Mouse (Mus musculus) adrenal gland, postnatal 4 days (tissue): ENCODE data around the gene Echdc3. TPM values are rescaled to one million over a fixed set of nuclear protein-coding genes. Genes with fewer than 3 reads are reported as not detected.

Experiments
- DNase-seq, 2 experiments: peaks; one replicate each; pipeline ENCODE4 v3.0.0; 2021 to 2022; ENCODE audit warnings: low spot score in 2 of 2, mixed read lengths in 2 of 2
- long read RNA-seq, 2 experiments: library from polyadenylated mRNA; stranded (forward); transcript quantifications; one replicate each; pipeline ENCODE4 v2.0.0; 2021
- total RNA-seq, 2 experiments: library from RNA; stranded (reverse); gene quantifications; 2 replicates each; pipeline ENCODE4 v1.2.3; 2021

The Echdc3 gene
- total RNA-seq = 10 to 100 TPM; 46.5 to 52.3 TPM
- long read RNA-seq, experiment 1, transcript Echdc3-201 (5 exons, 1,851 nt) = major isoform, 52 of 61 reads
- long read RNA-seq, experiment 1, partial matches to known transcripts = 1 of 61 reads
- long read RNA-seq, experiment 1, other reads (novel, unspliced or antisense) = 6 of 61 reads
- long read RNA-seq, experiment 2, transcript Echdc3-201 (5 exons, 1,851 nt) = major isoform, 81 of 100 reads
- long read RNA-seq, experiment 2, partial matches to known transcripts = 3 of 100 reads
- long read RNA-seq, experiment 2, other reads (novel, unspliced or antisense) = 16 of 100 reads

DNA sequence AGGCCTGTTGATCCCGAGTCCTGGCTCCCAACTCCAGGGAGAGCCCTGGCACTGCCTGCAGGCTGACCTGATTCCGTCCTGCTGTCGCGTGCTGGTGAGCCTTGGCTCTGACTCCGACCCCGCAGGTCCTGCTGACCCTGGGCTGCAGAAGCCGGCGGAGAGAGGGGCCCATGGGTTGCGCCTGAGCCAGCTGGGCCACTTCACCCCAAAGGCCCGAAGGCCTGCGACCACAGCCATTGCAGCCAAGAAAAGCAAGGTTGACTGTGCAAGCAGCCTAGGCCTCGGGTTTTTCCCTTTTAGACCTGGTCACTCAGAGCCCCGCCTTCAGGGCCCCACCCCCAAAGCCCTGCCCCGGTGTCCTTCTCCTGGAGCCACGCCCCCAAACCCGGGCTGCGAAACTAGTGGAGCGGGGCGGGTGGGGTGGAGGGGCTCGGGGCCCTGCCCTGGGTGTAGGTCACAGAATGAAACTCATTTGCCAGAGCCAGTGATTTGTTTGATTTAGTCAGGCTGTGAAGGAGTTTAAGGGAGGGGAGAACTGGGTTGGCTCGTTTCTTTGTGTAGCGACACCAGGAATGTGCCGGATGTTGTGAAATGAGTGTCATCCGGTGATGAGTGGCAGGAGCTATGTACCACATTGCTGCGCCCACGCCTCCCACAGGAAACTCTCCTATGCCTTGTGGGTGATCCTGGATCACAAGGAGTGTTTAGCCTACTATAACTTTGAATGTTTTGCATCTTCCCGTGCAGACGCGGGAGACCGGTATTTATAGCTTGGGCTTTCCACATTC lies at the start of gene Echdc3:
TSS of gene Echdc3 (minus strand) at position 310 of the 788 bp plus-strand sequence.
- DNase-seq = peak; percentile 54 to 80

GRCm38 (mm10) chr2:6261718-6262117 lies 48.9 kb upstream of the Echdc3 start:
- DNase-seq = no peak

- no peak for DNase-seq
These were observed 48.4 kb upstream of the Echdc3 start for GRCm38 (mm10) chr2:6261201-6261672.

DNA sequence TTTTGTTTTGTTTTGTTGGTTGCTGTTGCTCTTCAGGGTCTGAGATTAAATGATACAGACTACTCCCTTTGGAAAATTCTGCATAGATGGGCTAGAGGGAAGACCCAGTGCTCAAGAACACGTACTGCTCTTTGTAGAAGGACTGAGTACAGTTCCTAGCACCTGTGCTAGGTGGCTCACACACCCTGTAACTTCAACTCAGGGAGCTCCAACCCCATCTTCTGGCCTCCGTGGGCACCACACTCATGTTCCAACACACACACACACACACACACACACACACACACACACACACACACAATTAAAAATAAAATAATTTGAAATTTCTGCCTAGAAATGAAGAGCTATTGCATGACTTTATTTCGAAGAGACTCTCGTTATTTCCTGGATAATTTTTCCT lies 47.8 kb upstream of the Echdc3 start:
- no peak for DNase-seq

- no peak for DNase-seq
These were observed 46.3 kb upstream of the Echdc3 start for GRCm38 (mm10) chr2:6259182-6259581.

- DNase-seq = no peak
These were observed 45.2 kb upstream of the Echdc3 start for GRCm38 (mm10) chr2:6258026-6258425.

- DNase-seq = no peak
These were observed 44.3 kb upstream of the Echdc3 start for GRCm38 (mm10) chr2:6257146-6257545.

- peak; percentile 8 to 46 for DNase-seq
These were observed 43.4 kb upstream of the Echdc3 start for GRCm38 (mm10) chr2:6255989-6256841.

GRCm38 (mm10) chr2:6255402-6255988 lies 42.7 kb upstream of the Echdc3 start:
- no peak for DNase-seq

DNA sequence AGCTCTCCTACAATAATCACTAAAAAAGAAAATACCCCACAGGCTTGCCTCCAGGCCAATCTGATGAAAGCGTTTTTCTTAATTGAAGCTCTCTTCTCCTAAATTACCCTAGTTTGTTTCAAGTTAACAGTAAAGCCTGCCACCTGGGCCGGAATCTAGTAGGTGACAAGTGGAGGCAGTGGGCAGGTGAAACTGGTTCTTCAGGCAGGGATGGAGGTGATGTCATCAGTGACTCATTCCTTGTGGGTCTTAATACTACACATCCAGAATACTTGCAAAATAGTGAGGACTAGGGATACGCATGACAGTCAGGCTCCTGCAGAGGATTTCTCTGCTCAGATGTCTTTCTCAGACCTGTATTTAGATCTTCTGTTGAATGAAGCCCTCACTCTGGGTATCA lies 39.7 kb upstream of the Echdc3 start:
- DNase-seq = no peak

- DNase-seq = no peak
These were observed 38.3 kb upstream of the Echdc3 start for GRCm38 (mm10) chr2:6251076-6251496.

- DNase-seq = no peak
These were observed 28.6 kb upstream of the Echdc3 start for GRCm38 (mm10) chr2:6241446-6241845.

- DNase-seq = no peak
These were observed 27.2 kb upstream of the Echdc3 start for GRCm38 (mm10) chr2:6240072-6240471.

DNA sequence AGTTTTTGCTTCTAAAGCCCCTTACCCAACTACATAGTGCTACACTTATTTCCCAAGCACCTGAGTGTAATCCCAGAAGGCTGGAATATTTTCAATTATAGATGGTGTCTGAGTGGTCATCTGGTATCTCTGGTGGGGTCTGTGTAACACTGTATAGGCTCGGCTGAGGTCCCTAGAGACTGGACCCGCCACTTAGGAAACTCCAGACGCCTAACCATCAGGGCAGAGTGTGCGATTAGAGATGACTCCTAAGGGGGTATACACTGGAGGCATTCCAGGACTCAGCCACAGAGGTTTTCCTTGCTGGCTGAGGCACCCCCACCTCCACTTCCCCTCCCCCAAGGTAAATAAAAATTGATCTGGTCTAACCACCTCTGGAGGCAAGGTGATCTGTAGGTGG lies 26.5 kb upstream of the Echdc3 start:
- DNase-seq = no peak

DNA sequence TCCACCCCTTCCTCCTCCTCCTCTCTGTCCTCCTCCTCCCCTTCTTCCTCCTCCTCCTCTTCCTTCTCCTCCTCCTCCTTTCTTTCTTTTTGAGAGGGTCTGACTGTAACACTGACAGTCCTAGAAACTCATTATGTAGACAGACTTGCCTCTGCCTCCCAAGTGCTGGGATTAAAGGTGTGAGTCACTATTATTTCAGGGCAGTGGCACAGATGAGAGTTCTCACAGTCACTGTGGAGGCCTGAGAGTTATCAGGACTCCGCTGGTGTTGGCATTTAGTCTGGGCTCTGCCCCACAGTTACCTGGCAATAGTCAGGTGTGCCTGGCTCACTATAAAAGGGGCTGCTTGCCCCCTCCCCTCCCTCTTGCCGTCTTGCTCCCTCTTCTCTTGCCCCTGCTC lies 25.8 kb upstream of the Echdc3 start:
- DNase-seq = no peak

GRCm38 (mm10) chr2:6238244-6238643 lies 25.4 kb upstream of the Echdc3 start:
- DNase-seq = no peak

DNA sequence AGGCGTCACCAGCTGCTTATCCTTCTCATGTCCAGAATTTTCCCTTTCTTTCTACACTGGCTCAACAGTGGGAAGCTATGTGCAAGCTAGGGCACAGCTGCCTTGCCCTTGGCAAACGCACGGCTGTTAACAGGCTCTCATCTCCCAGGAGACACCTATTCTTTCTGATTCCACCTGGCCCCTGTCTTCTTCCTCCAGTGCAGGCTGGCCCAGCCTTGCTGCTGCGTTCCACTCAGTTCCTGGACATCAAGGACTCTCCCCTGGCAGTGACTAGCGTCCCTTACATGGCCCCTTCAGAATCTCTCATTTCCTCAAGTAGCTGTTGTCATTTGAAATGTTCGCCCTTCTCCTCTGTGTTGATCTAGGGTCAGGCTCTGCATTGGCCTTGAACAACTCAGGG lies 20.5 kb upstream of the Echdc3 start:
- DNase-seq = no peak

DNA sequence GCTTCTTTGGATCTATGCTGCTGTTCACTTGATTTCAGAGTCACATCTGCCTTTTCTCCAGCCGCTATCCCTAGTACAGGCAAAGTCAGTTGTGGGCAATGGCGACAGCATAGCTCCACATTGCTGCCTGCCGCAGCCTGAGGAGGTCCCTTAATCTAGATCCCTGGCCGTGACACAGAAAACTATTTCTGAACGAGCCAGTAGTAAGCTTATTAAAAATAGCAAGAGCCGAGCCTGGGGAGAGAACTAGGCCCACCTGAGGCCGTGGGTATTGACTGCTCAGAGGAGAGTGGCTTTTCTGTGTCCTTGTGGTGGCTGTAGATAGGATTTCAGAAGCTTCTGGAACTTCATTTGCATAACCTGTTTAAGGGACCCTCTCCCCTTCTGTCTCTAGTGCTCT lies 19.9 kb upstream of the Echdc3 start:
- no peak for DNase-seq

DNA sequence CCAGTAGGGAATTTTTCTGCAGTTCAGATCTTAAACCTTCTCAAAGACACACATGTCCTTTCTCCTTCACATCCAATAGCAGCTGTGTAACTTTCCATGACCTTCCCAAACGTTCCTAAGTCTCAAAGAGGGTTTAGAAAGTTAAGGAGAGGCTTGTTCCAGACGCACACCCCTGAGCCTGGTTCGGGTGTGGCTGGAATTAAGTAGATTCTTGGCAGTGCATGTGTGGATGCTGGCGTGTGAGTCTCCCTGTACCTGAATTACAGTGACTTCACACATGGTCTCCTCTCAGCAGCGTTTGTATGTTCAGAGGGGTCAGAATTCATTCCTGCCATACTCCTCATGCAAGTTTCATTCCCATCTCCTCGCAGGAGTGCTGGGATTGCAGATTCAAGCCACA lies 18.0 kb upstream of the Echdc3 start:
- DNase-seq = no peak

GRCm38 (mm10) chr2:6229597-6230290 lies 16.9 kb upstream of the Echdc3 start:
- no peak for DNase-seq

- no peak for DNase-seq
These were observed 14.2 kb upstream of the Echdc3 start for GRCm38 (mm10) chr2:6227059-6227445.
